Mouse (Mus musculus): Measurements from ENCODE around the gene Snx21. TPM values are rescaled to one million over a fixed set of nuclear protein-coding genes. Genes with fewer than 3 reads are reported as not detected.

Snx21 gene
- polyA plus RNA-seq, 1 experiment, result 1.5 TPM

DNA sequence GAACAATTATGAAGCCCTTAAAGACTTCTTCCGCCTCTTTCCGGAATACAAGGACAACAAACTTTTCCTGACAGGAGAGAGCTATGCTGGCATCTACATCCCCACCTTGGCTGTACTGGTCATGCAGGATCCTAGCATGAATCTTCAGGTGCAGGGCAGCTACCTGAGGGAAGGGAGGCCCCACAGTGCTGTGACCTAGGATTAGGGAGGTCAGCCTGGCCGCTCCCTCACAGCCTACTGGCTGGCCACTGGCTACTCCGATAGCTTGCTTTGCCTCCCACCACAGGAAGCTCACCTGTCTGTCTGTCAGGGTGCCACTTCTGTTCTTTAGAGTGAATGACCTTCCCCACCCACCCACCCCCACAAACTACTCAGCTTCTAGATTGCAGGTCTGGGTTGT lies 49.5 kb downstream of the Snx21 start:
- peak overlapping the region; percentile 19 for H3K4me3 ChIP-seq (replicated peaks)
- H3K4me1 ChIP-seq (ENCODE audit: control insufficient read depth), result peaks cover 32% of the 10 kb centered on the region
- H3K27me3 ChIP-seq (ENCODE audit: control insufficient read depth), result no peaks in the 10 kb centered on the region
- peaks cover 46% of the 10 kb centered on the region for H3K36me3 ChIP-seq (ENCODE audit: control insufficient read depth)
- H3K9me3 ChIP-seq (ENCODE audit: control insufficient read depth, low read length), result no peaks in the 10 kb centered on the region
- TF ChIP-seq TAL1 (IDR thresholded peaks at IDR 0.05; ENCODE audit: low read length) (no peak), GATA1 (IDR thresholded peaks at IDR 0.05; ENCODE audit: low read length) (no peak)

Other genes with a start within 250 kb of the Snx21 start
- not detected in 2 replicates for gene Wfdc2, start 223.4 kb upstream of the Snx21 start, polyA plus RNA-seq (2012)
- gene Spint3, start 212.4 kb upstream of the Snx21 start, polyA plus RNA-seq (2012), result not detected in 2 replicates
- not detected in 2 replicates for gene Wfdc6a, start 200.4 kb upstream of the Snx21 start, polyA plus RNA-seq (2012)
- gene Eppin, start 192.2 kb upstream of the Snx21 start, polyA plus RNA-seq (2012), result not detected in 2 replicates
- gene Wfdc6b, start 172.3 kb upstream of the Snx21 start, polyA plus RNA-seq (2012), result not detected in 2 replicates
- gene Wfdc8, start 172.2 kb upstream of the Snx21 start, polyA plus RNA-seq (2012), result not detected in 2 replicates
- 0.05 TPM in 1 of 2 replicates, not detected in the other for gene Wfdc16, start 147.0 kb upstream of the Snx21 start, polyA plus RNA-seq (2012)
- not detected in 2 replicates for gene Wfdc10, start 129.8 kb upstream of the Snx21 start, polyA plus RNA-seq (2012)
- not detected in 2 replicates for gene Wfdc9, start 129.2 kb upstream of the Snx21 start, polyA plus RNA-seq (2012)
- gene Wfdc11, start 111.7 kb upstream of the Snx21 start, polyA plus RNA-seq (2012), result not detected in 2 replicates
- not detected in 2 replicates for gene Wfdc13, start 100.7 kb upstream of the Snx21 start, polyA plus RNA-seq (2012)
- not detected in 2 replicates for gene Spint4, start 87.3 kb upstream of the Snx21 start, polyA plus RNA-seq (2012)
- gene Spint5, start 70.5 kb upstream of the Snx21 start, polyA plus RNA-seq (2012), result not detected in 2 replicates
- gene Wfdc3, start 39.9 kb upstream of the Snx21 start, polyA plus RNA-seq (2012), result 0.04 and 0.07 TPM in 2 replicates
- gene Dnttip1, start 39.8 kb upstream of the Snx21 start, polyA plus RNA-seq (2012), result 16.3 and 17.4 TPM in 2 replicates
- 158 and 179 TPM in 2 replicates for gene Ube2c, start 15.9 kb upstream of the Snx21 start, polyA plus RNA-seq (2012)
- not detected in 2 replicates for gene Tnnc2, start 5.9 kb upstream of the Snx21 start, polyA plus RNA-seq (2012)
- gene Acot8, start 19.1 kb downstream of the Snx21 start, polyA plus RNA-seq (2012), result 7.0 and 9.2 TPM in 2 replicates
- gene Zswim3, start 19.3 kb downstream of the Snx21 start, polyA plus RNA-seq (2012), result 0.08 and 0.10 TPM in 2 replicates
- gene Zswim1, start 36.9 kb downstream of the Snx21 start, polyA plus RNA-seq (2012), result 0.69 and 0.71 TPM in 2 replicates
- not detected in 2 replicates for gene Spata25, start 42.7 kb downstream of the Snx21 start, polyA plus RNA-seq (2012)
- gene Ctsa, start 47.0 kb downstream of the Snx21 start, polyA plus RNA-seq (2012), result 6.9 and 7.3 TPM in 2 replicates
- gene Neurl2, start 47.6 kb downstream of the Snx21 start, polyA plus RNA-seq (2012), result 0.10 and 0.14 TPM in 2 replicates
- gene Pltp, start 71.9 kb downstream of the Snx21 start, polyA plus RNA-seq (2012), result 0.32 and 0.70 TPM in 2 replicates
- 24.3 and 28.7 TPM in 2 replicates for gene Pcif1, start 93.5 kb downstream of the Snx21 start, polyA plus RNA-seq (2012)
- gene Zfp335, start 125.9 kb downstream of the Snx21 start, polyA plus RNA-seq (2012), result 5.2 and 5.8 TPM in 2 replicates
- gene Mmp9, start 155.0 kb downstream of the Snx21 start, polyA plus RNA-seq (2012), result 0.04 TPM in 1 of 2 replicates, not detected in the other
- gene Slc12a5, start 175.0 kb downstream of the Snx21 start, polyA plus RNA-seq (2012), result not detected in 2 replicates
- 1.7 and 1.8 TPM in 2 replicates for gene Ncoa5, start 249.0 kb downstream of the Snx21 start, polyA plus RNA-seq (2012)

All from erythroblast, embryonic 14.5 days (primary cell).